Mouse (Mus musculus) C2C12 (cell line): ENCODE results near the gene Shld1. TPM values are rescaled to one million over a fixed set of nuclear protein-coding genes. Genes with fewer than 3 reads are reported as not detected.

Experiments
- H3K27me3 ChIP-seq: one replicate; pipeline ENCODE4 v1.6.1; 2011; ENCODE audit not compliant: control insufficient read depth, insufficient read depth, insufficient read length
- H3K36me3 ChIP-seq: one replicate; pipeline ENCODE4 v1.6.1; 2011; ENCODE audit not compliant: control insufficient read depth, insufficient read depth
- H3K4me3 ChIP-seq: one replicate; pipeline ENCODE4 v1.5.1; 2011; ENCODE audit warnings: mild to moderate bottlenecking, control low read depth; ENCODE audit not compliant: poor library complexity, insufficient read depth, severe bottlenecking
- H3K79me2 ChIP-seq: one replicate; pipeline ENCODE4 v1.6.1; 2011; ENCODE audit not compliant: control insufficient read depth, insufficient read depth
- H3K79me3 ChIP-seq: one replicate; pipeline ENCODE4 v1.6.1; 2011; ENCODE audit warnings: low read depth, control low read depth
- H3ac ChIP-seq: one replicate; pipeline ENCODE3; 2011; ENCODE audit warnings: low read depth; ENCODE audit not compliant: control insufficient read depth, insufficient read length
- CEBPB ChIP-seq: IDR thresholded peaks from one replicate; pipeline ENCODE4 v1.6.1; 2011; ENCODE audit warnings: low read depth, mild to moderate bottlenecking, control low read depth, moderate library complexity
- CTCF ChIP-seq: IDR thresholded peaks from one replicate; pipeline ENCODE4 v1.5.1; 2011; ENCODE audit not compliant: control insufficient read depth, insufficient read depth, insufficient read length
- FOSL1 ChIP-seq: IDR thresholded peaks from one replicate; pipeline ENCODE4 v1.8.0; 2011; ENCODE audit warnings: mild to moderate bottlenecking, low read length; ENCODE audit not compliant: poor library complexity, insufficient read depth, severe bottlenecking
- MAX ChIP-seq: IDR thresholded peaks from one replicate; pipeline ENCODE4 v1.6.1; 2011; ENCODE audit warnings: mild to moderate bottlenecking, control low read depth
- MYOD1 ChIP-seq: IDR thresholded peaks from one replicate; pipeline ENCODE4 v1.6.1; 2011; ENCODE audit warnings: low read depth; ENCODE audit not compliant: control insufficient read depth, insufficient read length
- MYOG ChIP-seq: IDR thresholded peaks from one replicate; pipeline ENCODE4 v1.6.1; 2011; ENCODE audit not compliant: control insufficient read depth, insufficient read length; ENCODE audit errors: extremely low read depth
- USF1 ChIP-seq: IDR thresholded peaks from one replicate; pipeline ENCODE4 v1.6.1; 2011; ENCODE audit warnings: low read depth, mild to moderate bottlenecking, control low read depth, moderate library complexity
- polyA plus RNA-seq: library from polyadenylated mRNA; unstranded; fragments of >200 nt; fragmentation: generic; extraction: Trizol; gene quantifications from one replicate; pipeline ENCODE4 v1.2.1, GENCODE M21; 2012; ENCODE audit warnings: missing spikeins

Shld1 gene
- polyA plus RNA-seq, 1 experiment = 5.3 TPM

DNA sequence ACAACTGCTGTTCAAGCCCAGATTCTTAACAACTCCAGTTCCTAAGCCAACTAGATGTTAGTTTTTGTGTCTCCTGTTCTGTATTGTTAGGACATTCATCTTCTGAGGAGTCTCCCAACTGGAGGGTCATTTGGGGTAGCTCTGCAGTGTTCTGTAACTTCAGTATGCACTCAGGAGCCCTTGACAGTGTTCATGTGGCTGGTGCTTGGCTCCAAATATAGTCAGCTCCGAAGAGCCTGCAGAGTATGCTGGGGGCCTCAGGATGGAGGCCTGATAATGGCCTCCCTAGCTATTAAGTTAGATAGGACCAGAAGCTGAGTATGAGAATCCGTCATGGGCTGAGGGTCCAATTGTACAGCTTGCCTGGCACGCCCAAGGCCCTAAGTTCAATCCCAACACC lies 7.2 kb downstream of the Shld1 start:
- Histone ChIP-seq H3K79me3 (no peaks in the 10 kb centered on the region), H3ac (no peak overlapping the region), H3K4me3 (no peak overlapping the region), H3K27me3 (no peaks in the 10 kb centered on the region), H3K79me2 (no peaks in the 10 kb centered on the region), H3K36me3 (no peaks in the 10 kb centered on the region)
- TF ChIP-seq FOSL1 (no peak), MAX (no peak), CEBPB (no peak), USF1 (no peak), CTCF (no peak), MYOD1 (no peak), MYOG (no peak)

DNA sequence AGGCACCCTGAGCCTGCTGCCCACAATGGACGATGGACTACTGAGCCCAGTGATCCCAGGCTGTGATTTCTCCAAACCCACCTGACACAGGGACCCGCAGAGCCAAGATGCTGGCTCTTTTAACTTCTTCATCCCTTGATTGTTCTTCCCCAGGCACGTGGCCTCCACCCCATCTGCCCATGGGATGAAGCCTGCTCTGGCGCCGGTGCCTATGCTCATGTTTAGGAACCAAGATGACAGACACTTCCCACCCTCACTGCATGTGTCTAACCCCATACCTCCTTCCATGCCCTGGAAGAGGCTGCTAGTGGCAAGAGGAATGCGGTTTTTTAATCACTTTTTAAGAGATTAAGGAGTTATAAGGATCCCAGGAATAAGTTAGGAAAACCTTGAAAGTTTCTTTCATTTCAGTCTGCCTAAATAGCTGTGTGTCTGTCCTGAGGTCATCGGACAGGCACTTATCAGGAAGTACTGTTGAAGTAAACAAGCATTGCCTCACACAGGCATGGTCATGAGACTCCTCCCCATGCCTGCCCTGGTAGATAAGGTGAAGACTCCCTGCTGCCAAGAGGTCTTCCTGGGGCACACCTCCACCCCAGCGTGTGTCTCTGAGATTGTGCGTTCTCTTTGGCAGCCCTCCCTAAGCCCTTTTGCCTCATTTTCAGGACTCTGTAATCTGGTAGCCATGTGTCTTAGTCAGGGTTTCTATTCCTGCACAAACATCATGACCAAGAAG lies 8.8 kb downstream of the Shld1 start:
- TF ChIP-seq MAX (no peak), MYOG (no peak), USF1 (no peak), CTCF (no peak), MYOD1 (no peak), CEBPB (no peak), FOSL1 (no peak)
- Histone ChIP-seq H3K4me3 (no peak overlapping the region), H3K36me3 (no peaks in the 10 kb centered on the region), H3K79me3 (no peaks in the 10 kb centered on the region), H3K27me3 (no peaks in the 10 kb centered on the region), H3K79me2 (no peaks in the 10 kb centered on the region), H3ac (no peak overlapping the region)

DNA sequence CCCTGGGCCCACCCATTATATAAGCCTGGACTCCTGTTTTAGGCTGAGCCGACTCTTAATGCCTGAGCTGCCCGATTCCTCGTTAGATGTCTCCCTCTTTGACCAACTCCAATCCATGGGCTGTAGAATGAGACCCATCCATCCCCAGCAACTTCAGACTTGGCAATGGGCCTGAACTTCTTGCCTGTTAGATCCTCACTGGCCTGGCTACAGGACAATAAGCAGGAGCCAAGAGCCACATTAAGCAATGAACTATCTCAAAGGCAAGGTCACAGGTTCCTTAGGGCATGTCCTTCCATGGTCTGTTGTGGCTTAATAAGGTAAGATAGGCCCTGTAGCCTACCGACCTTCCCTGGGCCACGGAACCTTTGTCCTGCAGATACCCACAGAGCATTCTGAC lies 9.8 kb downstream of the Shld1 start:
- Histone ChIP-seq H3K4me3 (no peak overlapping the region), H3K27me3 (no peaks in the 10 kb centered on the region)

DNA sequence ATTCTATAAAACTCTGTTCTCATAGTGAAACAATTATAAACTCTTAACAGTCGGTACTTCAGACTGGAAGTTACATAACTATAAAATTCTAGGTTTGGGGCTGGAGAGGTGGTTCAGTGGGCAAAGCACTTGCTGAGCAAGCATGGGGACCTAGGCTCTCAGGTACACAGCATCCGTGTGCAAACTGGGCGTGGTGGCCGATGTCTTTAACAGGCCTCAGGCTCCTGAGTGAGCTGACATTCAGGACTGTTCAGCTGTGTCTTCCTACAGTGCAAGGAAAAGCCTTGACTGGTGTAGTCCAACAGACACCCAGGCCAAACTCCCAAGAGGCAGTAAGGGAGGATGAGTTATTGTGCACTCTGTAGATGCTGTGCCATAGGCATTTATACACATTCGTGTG lies 10.5 kb downstream of the Shld1 start:
- H3K79me2 ChIP-seq = no peaks in the 10 kb centered on the region
- H3K36me3 ChIP-seq = no peaks in the 10 kb centered on the region
- no peak overlapping the region for H3K4me3 ChIP-seq
- no peaks in the 10 kb centered on the region for H3K27me3 ChIP-seq
- H3K79me3 ChIP-seq = no peaks in the 10 kb centered on the region
- TF ChIP-seq CEBPB (no peak), FOSL1 (no peak), MAX (no peak), CTCF (no peak), USF1 (no peak), MYOD1 (no peak), MYOG (no peak)
- H3ac ChIP-seq = no peak overlapping the region

More for the DNA sequence above, 9.8 kb downstream of the Shld1 start:
- H3K36me3 ChIP-seq = no peaks in the 10 kb centered on the region
- no peak overlapping the region for H3ac ChIP-seq
- H3K79me2 ChIP-seq = no peaks in the 10 kb centered on the region
- TF ChIP-seq CTCF (no peak), USF1 (no peak), FOSL1 (no peak), CEBPB (no peak), MYOG (no peak), MYOD1 (no peak), MAX (no peak)
- no peaks in the 10 kb centered on the region for H3K79me3 ChIP-seq

DNA sequence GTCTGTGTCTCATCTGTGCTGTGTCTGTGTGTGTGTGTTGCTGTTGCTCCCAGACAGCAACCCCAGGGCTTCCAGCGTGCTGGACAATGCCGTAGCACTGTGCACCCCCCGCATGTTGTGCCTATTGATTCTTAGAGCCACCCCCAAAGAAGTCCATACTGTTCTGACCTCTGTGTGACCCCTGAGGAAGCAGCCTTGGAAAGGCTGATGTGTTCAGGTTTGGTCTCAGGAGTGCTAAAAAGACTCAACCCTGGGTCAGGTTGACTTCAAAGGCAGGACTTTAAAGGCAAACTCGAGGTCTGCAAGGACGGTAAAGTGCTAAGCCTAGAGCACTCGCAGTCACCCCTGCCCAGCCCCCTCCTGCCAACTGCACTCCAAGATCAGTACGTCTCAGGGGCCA lies 11.0 kb downstream of the Shld1 start:
- H3K79me2 ChIP-seq = no peaks in the 10 kb centered on the region
- no peaks in the 10 kb centered on the region for H3K36me3 ChIP-seq
- H3ac ChIP-seq = no peak overlapping the region
- H3K4me3 ChIP-seq = no peak overlapping the region
- TF ChIP-seq MYOG = no peak
- TF ChIP-seq CTCF = no peak
- no peak for TF ChIP-seq FOSL1
- TF ChIP-seq MYOD1 = no peak
- TF ChIP-seq USF1 = no peak
- no peak for TF ChIP-seq MAX
- TF ChIP-seq CEBPB = no peak
- H3K79me3 ChIP-seq = no peaks in the 10 kb centered on the region
- H3K27me3 ChIP-seq = no peaks in the 10 kb centered on the region
